Mouse (Mus musculus) ES-E14 (cell line): Measurements from ENCODE around the gene Klhl32.

ENCODE experiments used
- MAFK ChIP-seq: IDR thresholded peaks from 2 replicates; pipeline ENCODE4 v1.6.1; 2014; ENCODE audit warnings: mild to moderate bottlenecking, low read depth, low read length, inconsistent platforms; ENCODE audit not compliant: insufficient read depth
- ZC3H11A ChIP-seq: IDR thresholded peaks from 2 replicates; pipeline ENCODE4 v1.6.1; 2012; ENCODE audit warnings: low read depth, mild to moderate bottlenecking, inconsistent platforms, low read length, borderline replicate concordance
- ZNF384 ChIP-seq: IDR thresholded peaks from 2 replicates; pipeline ENCODE4 v1.6.1; 2012; ENCODE audit warnings: low read depth, low read length, inconsistent platforms

- TF ChIP-seq ZC3H11A, result no peak
- TF ChIP-seq MAFK, result no peak
- no peak for TF ChIP-seq ZNF384
These were observed 85.0 kb downstream of the Klhl32 start for GRCm38 (mm10) chr4:24765919-24766318.
